Mouse (Mus musculus) limb, embryonic 13.5 days (tissue): ENCODE data around the gene Usp30. TPM values are rescaled to one million over a fixed set of nuclear protein-coding genes. Genes with fewer than 3 reads are reported as not detected.
A peak's percentile ranks its signal among the peaks of the same experiment; 100 is the strongest.

Experiments
- ATAC-seq: fragments of 200-750 bp; cut with Nextera tagmentation; 2 replicates; pipeline ENCODE4 v1.8.0; 2017; ENCODE audit warnings: low read depth, moderate number of reproducible peaks, moderate TSS enrichment; ENCODE audit not compliant: low FRiP score
- H3K27ac ChIP-seq: fragments of 300-500 bp; sonication (generic); 2 replicates; pipeline ENCODE4 v1.5.1; 2015; ENCODE audit warnings: inconsistent platforms, mild to moderate bottlenecking, moderate library complexity
- H3K27me3 ChIP-seq: fragments of 300-500 bp; sonication (generic); 2 replicates; pipeline ENCODE4 v1.6.1; 2015; ENCODE audit warnings: mild to moderate bottlenecking, inconsistent platforms
- H3K36me3 ChIP-seq: fragments of 300-500 bp; sonication (generic); 2 replicates; pipeline ENCODE4 v1.6.1; 2015; ENCODE audit warnings: inconsistent platforms, mild to moderate bottlenecking, moderate library complexity
- H3K4me1 ChIP-seq: fragments of 300-500 bp; sonication (generic); 2 replicates; pipeline ENCODE4 v1.6.1; 2015; ENCODE audit warnings: inconsistent platforms
- H3K4me2 ChIP-seq: fragments of 300-500 bp; sonication (generic); replicated peaks from 2 replicates; pipeline ENCODE4 v1.6.1; 2015; ENCODE audit warnings: inconsistent platforms, mild to moderate bottlenecking, moderate library complexity
- H3K4me3 ChIP-seq: fragments of 300-500 bp; sonication (generic); 2 replicates; pipeline ENCODE4 v1.5.1; 2015; ENCODE audit warnings: moderate library complexity, mild to moderate bottlenecking, inconsistent platforms
- H3K9ac ChIP-seq: fragments of 300-500 bp; sonication (generic); 2 replicates; pipeline ENCODE4 v1.6.1; 2015; ENCODE audit warnings: mild to moderate bottlenecking, inconsistent platforms
- H3K9me3 ChIP-seq: fragments of 300-500 bp; sonication (generic); 2 replicates; pipeline ENCODE4 v1.6.1; 2016; ENCODE audit warnings: inconsistent platforms
- WGBS: fragments of 180-500 bp; shearing (Covaris S2); methylation state at CpG from one replicate; pipeline ENCODE4 v1.1.7; 2015; 5-methylcytosine and 5-hydroxymethylcytosine counted together
- polyA plus RNA-seq: library from polyadenylated mRNA; unstranded; fragments of >200 nt; fragmentation: Nextera tagmentation; extraction: Ambion mirVana; gene quantifications from 2 replicates; pipeline ENCODE4 v1.2.1, GENCODE M21; 2015

Usp30 gene
- polyA plus RNA-seq, 1 experiment from 2014 or later: 15.7 TPM

DNA sequence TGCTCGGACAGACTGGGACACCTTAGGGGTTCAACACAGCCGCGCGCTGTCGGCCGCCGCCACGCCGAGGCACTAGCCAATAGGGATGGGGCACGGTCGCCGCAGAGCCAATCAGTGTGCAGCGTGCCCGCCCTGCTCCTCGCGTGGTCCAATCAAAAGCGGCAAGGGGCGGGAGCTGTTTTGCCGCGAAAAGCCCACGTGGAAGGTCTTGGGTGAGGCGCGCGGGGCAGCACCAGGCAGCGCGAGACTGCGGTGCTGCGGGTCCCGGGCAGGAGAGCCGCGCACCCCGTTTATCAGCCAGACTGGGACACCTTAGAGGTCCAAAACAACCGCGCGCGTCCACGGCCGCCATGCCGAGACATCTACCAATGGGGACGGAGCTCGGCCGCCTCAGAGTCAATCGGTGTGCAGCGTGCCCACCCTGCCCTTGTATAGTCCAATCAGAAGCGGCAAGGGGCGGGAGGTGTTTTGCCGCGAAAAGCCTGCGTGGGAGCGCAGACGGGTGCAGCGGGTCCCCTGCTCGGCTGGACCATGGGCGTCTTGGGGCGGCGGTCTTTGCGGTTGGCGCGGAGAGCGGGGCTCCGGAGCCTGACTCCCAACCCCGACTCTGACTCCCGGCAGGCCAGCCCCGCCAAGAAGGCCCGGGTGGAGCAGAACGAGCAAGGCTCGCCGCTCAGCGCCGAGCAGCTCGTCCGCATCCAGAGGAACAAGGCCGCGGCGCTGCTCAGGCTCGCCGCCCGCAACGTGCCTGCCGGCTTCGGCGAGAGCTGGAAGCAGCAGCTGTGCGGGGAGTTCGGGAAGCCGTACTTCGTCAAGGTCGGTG is 65.6 kb downstream of the Usp30 start:
- peaks cover 13% of the 10 kb centered on the region; the same call in 1 of the 2 replicates for H3K36me3 ChIP-seq
- no peaks in the 10 kb centered on the region for H3K9me3 ChIP-seq
- WGBS: under 1% methylated on average over 82 of the region's 87 CpGs
- H3K4me2 ChIP-seq: peak overlapping the region; percentile 96
- peak overlapping the region; percentile 85 for H3K4me3 ChIP-seq
- H3K27me3 ChIP-seq: no peaks in the 10 kb centered on the region
- ATAC-seq: peak; percentile 98
- peaks cover 32% of the 10 kb centered on the region for H3K4me1 ChIP-seq
- H3K9ac ChIP-seq: peak overlapping the region; percentile 74
- peak overlapping the region; percentile 71 for H3K27ac ChIP-seq

DNA sequence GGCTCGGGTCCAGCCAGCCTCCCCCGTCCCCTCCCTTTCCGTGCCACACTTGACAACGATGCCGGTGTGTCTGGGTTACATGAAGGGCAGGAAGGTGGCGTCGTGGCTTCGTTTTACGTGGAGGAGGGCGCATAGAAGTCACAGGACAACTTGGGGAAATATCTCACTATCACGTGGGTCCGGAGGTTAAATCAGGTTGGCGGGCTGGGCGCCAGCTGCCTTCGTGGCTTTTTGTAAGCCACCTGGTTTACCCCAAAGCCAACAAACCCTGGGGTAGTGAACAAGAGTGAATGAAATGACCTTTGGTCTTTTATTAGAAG is 66.2 kb downstream of the Usp30 start:
- no peak for ATAC-seq
- Histone ChIP-seq H3K4me3 (peak overlapping the region; percentile 85), H3K27me3 (no peaks in the 10 kb centered on the region), H3K4me1 (peaks cover 32% of the 10 kb centered on the region), H3K36me3 (peaks cover 16% of the 10 kb centered on the region), H3K27ac (peak overlapping the region; percentile 71), H3K9me3 (no peaks in the 10 kb centered on the region), H3K9ac (peak overlapping the region; percentile 74), H3K4me2 (peak overlapping the region; percentile 96)
- WGBS: under 1% methylated on average over 15 of the region's 15 CpGs

DNA sequence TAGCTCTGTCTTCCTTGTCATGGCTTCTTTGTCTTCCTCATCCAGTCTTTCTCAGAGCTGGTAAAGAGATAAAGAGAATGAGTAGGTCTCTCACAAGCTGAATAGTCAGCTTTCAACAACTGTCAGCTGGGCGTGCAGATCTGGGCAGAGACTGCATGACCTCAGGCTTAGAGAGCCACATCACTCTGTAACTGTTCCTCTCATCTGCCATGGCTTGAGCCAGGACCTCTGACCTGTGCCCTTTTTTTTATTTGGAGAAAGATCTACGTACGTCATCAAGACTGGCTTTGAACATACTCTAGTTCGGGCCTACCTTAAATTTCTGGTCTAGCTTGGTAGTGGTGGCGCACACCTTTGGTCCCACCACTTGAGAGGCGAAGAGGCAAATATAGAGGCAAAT is 67.6 kb downstream of the Usp30 start:
- H3K36me3 ChIP-seq: peaks cover 29% of the 10 kb centered on the region
- WGBS: 89% methylated on average over 6 of the region's 6 CpGs
- ATAC-seq: no peak
- peak overlapping the region; percentile 96; the same call in 1 of the 2 replicates for H3K4me2 ChIP-seq
- no peaks in the 10 kb centered on the region for H3K27me3 ChIP-seq
- no peak overlapping the region for H3K9ac ChIP-seq
- H3K27ac ChIP-seq: no peak overlapping the region
- H3K4me1 ChIP-seq: peaks cover 38% of the 10 kb centered on the region
- no peaks in the 10 kb centered on the region for H3K9me3 ChIP-seq
- no peak overlapping the region for H3K4me3 ChIP-seq

DNA sequence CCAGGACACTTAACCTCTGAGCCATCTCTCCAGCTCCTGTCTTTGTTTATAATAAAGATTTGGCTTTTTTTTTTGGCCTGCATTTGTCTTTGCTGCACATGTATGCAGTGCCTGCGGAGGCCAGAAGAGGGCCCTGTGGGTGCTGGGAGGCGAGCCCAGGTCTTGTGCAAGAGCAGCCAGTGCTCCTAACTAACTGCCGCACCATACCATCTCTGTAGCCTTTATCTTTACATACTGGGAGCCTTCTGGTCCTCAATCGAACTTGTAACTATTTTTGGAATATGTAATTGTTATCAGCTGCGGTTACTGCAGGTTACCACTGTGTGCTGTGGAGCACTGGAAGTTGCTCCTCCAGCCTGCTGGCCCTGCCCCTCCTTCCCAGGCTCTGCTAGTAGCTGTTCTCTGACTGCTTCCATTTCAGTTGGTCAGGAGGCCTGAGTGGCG is 68.9 kb downstream of the Usp30 start:
- no peak for ATAC-seq
- peaks cover 38% of the 10 kb centered on the region for H3K36me3 ChIP-seq
- no peaks in the 10 kb centered on the region for H3K9me3 ChIP-seq
- peaks cover 49% of the 10 kb centered on the region for H3K4me1 ChIP-seq
- no peak overlapping the region for H3K4me2 ChIP-seq
- 62% methylated on average over 6 of the region's 6 CpGs for WGBS
- H3K9ac ChIP-seq: no peak overlapping the region; the same call in 1 of the 2 replicates
- no peak overlapping the region for H3K27ac ChIP-seq
- no peaks in the 10 kb centered on the region for H3K27me3 ChIP-seq
- no peak overlapping the region for H3K4me3 ChIP-seq

DNA sequence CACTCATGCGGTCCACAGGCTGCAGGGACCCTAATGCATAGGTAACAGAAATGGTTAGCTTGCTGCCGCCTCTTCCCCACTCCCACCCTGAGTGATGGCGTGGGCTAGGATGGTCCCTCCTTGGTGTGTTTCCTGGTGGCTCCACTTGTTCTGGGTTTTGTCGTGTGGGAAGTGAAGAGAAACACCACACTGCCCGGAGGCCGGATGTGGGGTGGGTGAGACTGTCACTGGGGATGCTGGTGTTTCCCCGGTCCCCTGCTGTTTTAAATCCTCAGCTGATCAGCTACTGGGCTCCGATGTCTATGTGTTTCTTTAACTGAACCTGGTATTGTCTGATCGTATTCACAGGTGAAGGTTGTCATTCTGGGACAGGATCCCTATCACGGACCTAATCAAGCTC is 70.3 kb downstream of the Usp30 start:
- Histone ChIP-seq H3K36me3 (peaks cover 46% of the 10 kb centered on the region), H3K4me2 (no peak overlapping the region), H3K27ac (no peak overlapping the region), H3K9ac (no peak overlapping the region), H3K9me3 (no peaks in the 10 kb centered on the region), H3K27me3 (no peaks in the 10 kb centered on the region), H3K4me3 (no peak overlapping the region), H3K4me1 (peaks cover 54% of the 10 kb centered on the region)
- no peak for ATAC-seq
- WGBS: 84% methylated on average over 10 of the region's 10 CpGs

DNA sequence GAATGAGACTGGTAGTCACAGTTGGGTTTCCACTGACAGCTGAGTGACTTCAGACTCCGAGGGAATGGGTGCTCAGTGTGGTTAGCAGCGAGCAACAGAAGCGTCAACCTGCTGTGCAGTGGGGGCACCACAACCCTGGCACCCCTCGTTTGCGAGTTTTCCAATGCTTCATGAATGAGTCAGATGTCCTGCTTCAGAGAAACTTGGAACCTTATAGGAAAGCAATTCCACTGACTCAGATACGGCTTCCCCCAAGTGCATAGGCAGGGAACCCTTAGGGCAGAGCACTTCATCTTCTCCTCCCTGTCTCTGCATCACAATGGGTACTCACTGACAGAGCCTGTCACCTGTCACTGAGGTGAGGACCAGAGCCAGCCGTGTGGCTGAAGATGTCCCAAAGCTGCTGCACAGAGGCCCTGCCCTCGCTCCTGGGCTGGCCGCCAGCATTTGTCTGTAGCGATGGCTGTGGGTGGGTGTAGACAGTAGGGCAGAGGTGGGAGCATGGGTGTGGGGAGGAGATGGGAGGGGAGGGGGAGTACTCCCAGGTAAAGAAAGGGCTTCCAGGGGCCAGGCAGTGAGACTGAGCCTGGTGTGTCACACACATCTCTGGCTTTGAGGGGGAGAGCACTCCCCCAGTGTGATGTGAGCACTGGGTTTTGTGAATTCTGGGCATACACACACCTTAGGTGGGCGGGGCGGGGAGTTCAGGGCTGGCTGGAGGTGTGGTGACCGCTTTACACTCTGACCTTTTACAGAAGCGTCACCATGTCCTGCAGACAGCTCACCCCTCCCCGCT is 72.4 kb downstream of the Usp30 start:
- H3K27me3 ChIP-seq: no peaks in the 10 kb centered on the region
- H3K9me3 ChIP-seq: no peaks in the 10 kb centered on the region
- H3K4me1 ChIP-seq: peaks cover 42% of the 10 kb centered on the region
- H3K4me3 ChIP-seq: no peak overlapping the region
- H3K4me2 ChIP-seq: no peak overlapping the region
- peak overlapping the region; percentile 19; the same call in 1 of the 2 replicates for H3K9ac ChIP-seq
- peaks cover 46% of the 10 kb centered on the region for H3K36me3 ChIP-seq
- peak overlapping the region; percentile 10; the same call in 1 of the 2 replicates for H3K27ac ChIP-seq
- WGBS: 85% methylated on average over 15 of the region's 15 CpGs
- ATAC-seq: no peak

DNA sequence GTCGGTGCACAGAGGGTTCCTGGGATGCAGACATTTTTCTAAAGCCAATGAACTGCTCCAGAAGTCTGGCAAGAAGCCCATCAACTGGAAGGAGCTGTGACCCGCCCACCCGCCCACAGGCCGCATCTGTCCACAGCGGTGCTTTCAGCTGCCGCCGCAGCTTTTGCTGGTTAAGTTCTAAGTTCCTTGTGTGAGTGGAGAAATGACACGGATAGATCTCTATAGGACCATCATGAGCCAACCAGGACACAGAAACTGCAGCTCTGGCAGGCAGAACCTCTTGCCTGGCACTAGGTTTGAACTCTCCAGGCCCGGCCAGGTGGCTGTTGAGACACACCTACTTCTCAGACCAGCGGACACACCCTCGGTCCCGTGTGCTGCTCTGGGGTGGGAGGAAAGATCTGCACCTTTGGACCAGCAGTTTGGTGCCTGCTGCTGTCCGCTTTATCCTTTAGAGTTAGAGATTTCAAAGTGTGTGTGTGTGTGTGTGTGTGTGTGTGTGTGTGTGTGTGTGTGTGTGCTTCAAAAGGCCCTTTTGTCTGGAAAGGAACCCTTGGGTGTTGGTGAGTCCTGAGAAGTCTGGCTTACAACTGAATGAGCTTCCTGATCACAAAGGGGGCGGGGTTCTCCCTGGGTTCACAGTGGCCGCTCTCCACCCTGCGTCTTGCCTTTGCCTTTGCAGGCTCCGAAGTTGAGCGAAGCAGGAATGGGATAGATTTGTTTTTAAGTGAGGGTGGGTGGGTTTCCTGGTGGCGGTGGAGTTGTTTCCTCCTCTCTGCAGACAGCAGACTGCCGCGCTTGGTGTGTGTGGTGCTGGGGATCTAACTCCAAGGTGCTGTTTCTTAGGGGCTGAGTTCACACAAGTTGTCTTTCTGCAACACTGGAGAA is 73.3 kb downstream of the Usp30 start:
- H3K4me2 ChIP-seq: 0 out of 2 replicates have a peak overlapping the region, but pooled peaks have one; percentile 14
- H3K36me3 ChIP-seq: peaks cover 46% of the 10 kb centered on the region
- H3K27ac ChIP-seq: peak overlapping the region; percentile 76; the same call in 1 of the 2 replicates
- H3K9ac ChIP-seq: no peak overlapping the region; the same call in 1 of the 2 replicates
- no peaks in the 10 kb centered on the region for H3K9me3 ChIP-seq
- H3K27me3 ChIP-seq: no peaks in the 10 kb centered on the region
- ATAC-seq: no peak
- WGBS: 64% methylated on average over 21 of the region's 21 CpGs
- no peak overlapping the region for H3K4me3 ChIP-seq
- peaks cover 34% of the 10 kb centered on the region for H3K4me1 ChIP-seq

DNA sequence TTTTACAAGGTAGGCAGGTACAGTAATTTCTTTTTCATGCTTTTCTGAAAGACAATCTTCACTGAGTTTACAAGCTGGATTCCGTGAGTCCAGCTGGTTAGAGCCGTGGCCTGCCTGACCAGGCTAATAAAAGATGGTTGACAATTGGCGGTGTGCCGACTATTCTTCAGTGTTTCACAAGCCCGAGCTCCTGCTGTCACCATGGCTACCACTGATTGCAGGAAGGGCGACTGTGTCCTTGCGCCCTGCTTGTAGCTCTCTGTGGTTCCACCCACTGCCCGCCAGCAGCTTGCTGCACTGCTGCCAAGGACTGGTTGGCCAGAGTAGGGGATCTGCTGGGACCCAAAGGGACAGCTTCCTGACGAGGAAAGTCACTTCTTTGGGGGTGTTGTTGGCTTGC is 73.9 kb downstream of the Usp30 start:
- H3K4me1 ChIP-seq: peaks cover 30% of the 10 kb centered on the region
- 44% methylated on average over 9 of the region's 9 CpGs for WGBS
- H3K27ac ChIP-seq: peak overlapping the region; percentile 76
- H3K4me2 ChIP-seq: 0 out of 2 replicates have a peak overlapping the region, but pooled peaks have one; percentile 14
- no peaks in the 10 kb centered on the region for H3K27me3 ChIP-seq
- no peak overlapping the region for H3K9ac ChIP-seq
- no peaks in the 10 kb centered on the region for H3K9me3 ChIP-seq
- no peak overlapping the region for H3K4me3 ChIP-seq
- no peak for ATAC-seq
- H3K36me3 ChIP-seq: peaks cover 43% of the 10 kb centered on the region

DNA sequence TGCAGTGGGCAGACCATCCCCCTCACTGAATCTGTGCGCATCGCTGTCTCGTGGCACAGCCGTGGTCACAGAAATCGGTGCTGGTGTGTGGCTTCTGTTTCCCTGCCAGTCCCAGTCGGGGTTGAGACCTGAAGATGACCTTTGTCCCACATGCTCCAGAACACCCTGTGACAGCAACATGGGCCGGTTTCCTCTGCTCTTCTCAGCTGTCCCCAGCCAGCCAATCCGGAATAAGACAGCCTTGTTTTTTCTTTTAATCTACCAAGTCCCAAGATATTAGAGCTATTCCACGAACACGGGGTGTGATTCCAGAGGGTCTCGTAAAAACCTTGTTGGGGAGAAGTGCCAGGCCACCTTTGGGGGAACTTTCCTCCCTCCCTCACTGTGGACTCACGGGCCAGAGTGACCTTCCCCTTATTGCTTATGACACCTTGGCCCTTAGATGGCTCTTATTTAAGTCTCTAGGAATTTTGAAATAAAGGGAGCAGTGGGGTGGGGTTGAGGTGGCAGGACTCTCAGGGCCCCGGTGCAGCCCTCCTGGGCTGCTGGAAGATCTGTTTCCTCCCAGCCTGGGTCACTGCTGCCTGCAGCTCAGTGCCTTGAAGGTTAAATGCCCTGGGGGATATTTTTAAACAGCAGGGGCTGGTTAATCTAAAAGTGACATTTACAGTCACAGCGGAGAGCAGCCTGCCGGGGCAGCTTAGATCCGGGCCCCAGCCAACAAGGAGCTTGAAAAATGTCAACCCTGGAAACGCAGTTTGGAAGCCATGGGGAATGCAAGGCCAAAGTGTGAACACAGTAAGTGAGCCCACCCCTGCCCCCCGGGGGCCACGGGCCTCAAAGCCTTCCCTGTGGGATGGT is 81.0 kb downstream of the Usp30 start, which contains the start of gene Acacb:
Gene Acacb, plus strand, starts transcription at position 508 of the 861 bp plus-strand sequence.
- Histone ChIP-seq H3K4me3 (no peak within 1 kb of the TSS), H3K27me3 (no peaks in the 10 kb centered on the region), H3K4me1 (peaks cover 18% of the 10 kb centered on the region), H3K36me3 (no peaks in the 10 kb centered on the region), H3K4me2 (peak within 1 kb of the TSS; percentile 16; the same call in 1 of the 2 replicates), H3K9ac (peak within 1 kb of the TSS; percentile 19; the same call in 1 of the 2 replicates), H3K9me3 (0 out of 2 replicates have a peak, but pooled peaks cover 4% of the 10 kb centered on the region), H3K27ac (peak within 1 kb of the TSS; percentile 10; the same call in 1 of the 2 replicates)
- no peak for ATAC-seq
- 21% methylated on average over 19 of the region's 19 CpGs for WGBS

DNA sequence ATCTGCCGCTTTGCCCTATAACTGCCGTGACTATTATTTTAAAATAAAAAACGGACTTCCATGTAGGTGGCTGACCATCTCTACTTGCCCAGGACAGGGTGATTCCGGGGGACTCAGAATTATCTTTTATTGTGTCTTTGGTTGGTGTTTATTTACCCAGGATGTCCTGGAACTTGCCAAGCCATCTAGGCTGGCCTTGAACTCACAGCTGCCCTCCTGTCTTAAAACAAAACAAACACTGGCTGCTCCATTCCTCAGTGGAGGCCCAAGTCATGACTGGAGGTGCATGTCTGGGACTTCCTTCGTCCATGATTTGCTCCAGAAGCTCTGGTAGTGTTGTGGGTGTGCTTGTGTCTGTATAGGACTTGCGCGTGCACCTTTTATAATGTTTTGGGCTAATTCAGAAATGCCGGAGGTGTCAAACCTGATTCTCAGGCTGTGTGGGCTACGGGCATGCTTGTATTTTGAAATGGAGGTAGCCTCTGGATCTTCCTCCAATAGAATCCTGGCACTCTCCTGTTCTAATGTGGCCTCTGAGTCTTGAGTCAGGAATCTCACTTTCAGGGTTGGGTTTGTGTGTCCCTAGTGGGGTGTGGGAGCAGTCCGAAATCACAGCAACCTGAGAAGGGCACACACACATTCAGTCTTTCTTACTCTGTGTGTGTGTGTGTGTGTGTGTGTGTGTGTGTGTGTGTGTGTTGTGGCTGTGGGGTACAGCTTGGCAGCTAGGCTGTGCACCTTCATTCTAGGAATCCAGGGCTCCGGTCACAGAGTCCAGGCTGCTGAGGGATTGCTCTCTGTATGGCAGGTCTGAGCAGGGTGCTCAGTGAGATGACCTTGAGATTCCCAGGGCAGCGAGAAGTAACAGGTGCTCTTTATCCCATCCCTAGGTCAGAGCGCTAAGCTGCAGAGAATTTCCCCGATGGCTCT is 82.0 kb downstream of the Usp30 start:
- Histone ChIP-seq H3K9ac (no peak overlapping the region), H3K9me3 (0 out of 2 replicates have a peak, but pooled peaks cover 4% of the 10 kb centered on the region), H3K4me1 (peaks cover 18% of the 10 kb centered on the region), H3K36me3 (no peaks in the 10 kb centered on the region), H3K27me3 (no peaks in the 10 kb centered on the region), H3K4me3 (no peak overlapping the region), H3K4me2 (no peak overlapping the region), H3K27ac (peak overlapping the region; percentile 10; the same call in 1 of the 2 replicates)
- 75% methylated on average over 14 of the region's 14 CpGs for WGBS
- no peak for ATAC-seq
